Mouse (Mus musculus) forebrain, embryonic 11.5 days (tissue): ENCODE data around the gene Insm1. TPM values are rescaled to one million over a fixed set of nuclear protein-coding genes. Genes with fewer than 3 reads are reported as not detected.

Source experiments
- ATAC-seq: fragments of 200-750 bp; cut with Nextera tagmentation; replicated peaks from 2 replicates; pipeline ENCODE4 v1.8.0; 2017; ENCODE audit warnings: moderate TSS enrichment; ENCODE audit not compliant: low FRiP score
- DNase-seq: peaks from one replicate; pipeline ENCODE4 v3.0.0-alpha.2; 2017; ENCODE audit warnings: low spot score
- H3K27ac ChIP-seq: fragments of 300-500 bp; sonication (generic); 2 replicates; pipeline ENCODE4 v1.5.1; 2014; ENCODE audit warnings: low read depth, low read length
- H3K27me3 ChIP-seq: fragments of 300-500 bp; sonication (generic); 2 replicates; pipeline ENCODE4 v1.6.1; 2014; ENCODE audit warnings: mild to moderate bottlenecking, low read length, mixed read lengths; ENCODE audit not compliant: control insufficient read depth, insufficient read depth
- H3K36me3 ChIP-seq: fragments of 300-500 bp; sonication (generic); 2 replicates; pipeline ENCODE4 v1.6.1; 2014; ENCODE audit warnings: mild to moderate bottlenecking, low read length, moderate library complexity, mixed read lengths; ENCODE audit not compliant: control insufficient read depth, insufficient read depth
- H3K4me1 ChIP-seq: fragments of 300-500 bp; sonication (generic); replicated peaks from 2 replicates; pipeline ENCODE4 v1.6.1; 2014; ENCODE audit warnings: low read length, mixed read lengths; ENCODE audit not compliant: control insufficient read depth, insufficient read depth
- H3K4me2 ChIP-seq: fragments of 300-500 bp; sonication (generic); 2 replicates; pipeline ENCODE4 v1.6.1; 2014; ENCODE audit warnings: low read depth, mild to moderate bottlenecking, low read length, moderate library complexity, mixed read lengths; ENCODE audit not compliant: severe bottlenecking
- H3K4me3 ChIP-seq: fragments of 300-500 bp; sonication (generic); 2 replicates; pipeline ENCODE4 v1.5.1; 2014; ENCODE audit warnings: low read depth, low read length
- H3K9ac ChIP-seq: fragments of 300-500 bp; sonication (generic); 2 replicates; pipeline ENCODE4 v1.6.1; 2014; ENCODE audit warnings: low read length
- H3K9me3 ChIP-seq: fragments of 300-500 bp; sonication (generic); 2 replicates; pipeline ENCODE4 v1.6.1; 2016; ENCODE audit warnings: low read length, mixed read lengths; ENCODE audit not compliant: control insufficient read depth
- WGBS: fragments of 180-500 bp; shearing (Covaris S2); extraction: QIAGEN DNeasy Blood & Tissue Kit; methylation state at CpG from one replicate; pipeline ENCODE4 v1.1.7; 2014; 5-methylcytosine and 5-hydroxymethylcytosine counted together
- polyA plus RNA-seq: library from polyadenylated mRNA; unstranded; fragments of >200 nt; fragmentation: Nextera tagmentation; extraction: Ambion mirVana; gene quantifications from 2 replicates; pipeline ENCODE4 v1.2.1, GENCODE M21; 2014

The Insm1 gene
- polyA plus RNA-seq, 1 experiment from 2014 or later = 5.0 TPM

DNA sequence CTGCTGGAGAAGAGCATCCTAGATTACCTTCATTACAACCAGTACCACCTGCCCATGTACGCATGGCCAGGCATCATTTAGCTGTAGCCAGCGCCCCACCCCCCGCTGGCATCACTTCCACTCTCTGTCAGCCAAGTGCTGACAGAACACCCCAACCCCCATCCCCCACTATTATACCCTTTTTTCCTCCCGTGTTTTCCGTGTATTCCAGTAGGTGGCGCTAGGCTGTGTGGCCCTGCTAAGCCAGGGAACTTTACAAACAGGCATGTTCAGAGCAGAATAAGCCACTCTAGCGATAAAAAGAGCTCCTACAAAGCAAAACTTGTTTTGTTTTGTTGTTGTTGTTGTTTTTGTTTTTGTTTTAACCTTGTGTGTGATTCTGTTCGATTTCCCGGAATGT is 7.0 kb upstream of the Insm1 start:
- Histone ChIP-seq H3K4me2 (no peak overlapping the region), H3K4me3 (no peak overlapping the region), H3K9ac (no peak overlapping the region), H3K27ac (no peak overlapping the region), H3K36me3 (no peaks in the 10 kb centered on the region), H3K9me3 (no peaks in the 10 kb centered on the region), H3K27me3 (peaks cover 22% of the 10 kb centered on the region), H3K4me1 (peaks cover 27% of the 10 kb centered on the region)
- DNase-seq = peak; percentile 74
- ATAC-seq = no peak
- WGBS = 3% methylated on average over 9 of the region's 9 CpGs

DNA sequence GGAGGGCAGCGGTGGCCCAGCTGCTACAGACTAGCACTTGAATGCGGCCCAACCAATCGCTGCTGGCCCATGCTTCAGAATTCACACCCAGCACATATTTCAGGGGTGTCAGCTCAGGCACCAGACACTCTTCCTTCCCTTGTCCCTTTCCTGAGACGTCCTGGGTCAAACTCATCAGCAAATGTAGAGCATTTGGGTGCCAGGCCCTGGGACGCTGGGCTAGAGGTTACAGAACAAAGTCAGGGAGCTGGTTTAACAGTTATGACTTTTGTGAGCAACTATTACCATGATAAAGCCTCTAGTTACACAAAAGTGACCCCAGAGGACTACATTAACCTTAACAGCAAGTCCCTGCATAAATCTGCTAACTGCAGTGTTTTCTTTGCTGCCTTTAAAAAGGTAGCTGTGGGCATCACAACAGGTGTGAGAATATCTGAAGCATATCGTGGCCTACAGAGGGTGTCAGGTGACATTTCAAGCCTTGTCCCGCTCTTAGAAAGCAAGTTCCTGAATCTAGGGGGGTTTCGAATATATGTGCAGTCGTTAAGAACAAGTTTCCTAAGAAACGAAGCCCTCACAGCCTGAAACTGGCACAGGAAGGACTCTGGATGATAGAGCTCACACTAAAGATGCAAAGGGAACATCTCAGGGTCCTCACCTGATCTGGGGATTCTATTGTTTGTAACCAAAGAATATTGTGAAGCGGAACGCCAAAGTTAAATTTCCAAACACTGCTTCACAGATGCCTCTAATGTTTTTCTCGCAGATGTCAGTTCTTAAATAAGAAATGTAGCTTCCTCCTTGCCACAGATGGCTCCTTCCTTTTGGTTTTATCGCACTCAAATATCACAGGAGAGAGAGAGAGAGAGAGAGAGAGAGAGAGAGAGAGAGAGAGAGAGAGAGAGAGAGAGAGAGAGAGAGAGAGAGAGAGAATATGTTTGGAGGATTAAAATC is 5.3 kb upstream of the Insm1 start:
- H3K4me3 ChIP-seq = no peak overlapping the region
- no peaks in the 10 kb centered on the region for H3K9me3 ChIP-seq
- H3K4me1 ChIP-seq = peaks cover 36% of the 10 kb centered on the region
- peak overlapping the region; percentile 41; the same call in 1 of the 2 replicates for H3K27ac ChIP-seq
- peaks cover 26% of the 10 kb centered on the region for H3K27me3 ChIP-seq
- WGBS = 16% methylated on average over 14 of the region's 14 CpGs
- 0 out of 2 replicates have a peak overlapping the region, but pooled peaks have one; percentile 15 for H3K4me2 ChIP-seq
- no peak for DNase-seq
- no peak for ATAC-seq
- H3K9ac ChIP-seq = no peak overlapping the region; the same call in 1 of the 2 replicates
- H3K36me3 ChIP-seq = no peaks in the 10 kb centered on the region

GRCm38 (mm10) chr2:146217227-146217980 is 4.3 kb upstream of the Insm1 start:
- DNase-seq = peak; percentile 81
- Histone ChIP-seq H3K9ac (peak overlapping the region; percentile 53), H3K4me2 (peak overlapping the region; percentile 55), H3K27me3 (peaks cover 26% of the 10 kb centered on the region), H3K4me3 (peak overlapping the region; percentile 16; the same call in 1 of the 2 replicates), H3K36me3 (no peaks in the 10 kb centered on the region), H3K9me3 (no peaks in the 10 kb centered on the region), H3K4me1 (peaks cover 36% of the 10 kb centered on the region), H3K27ac (peak overlapping the region; percentile 87)
- under 1% methylated on average over 16 of the region's 16 CpGs for WGBS
- peak; percentile 42 for ATAC-seq

DNA sequence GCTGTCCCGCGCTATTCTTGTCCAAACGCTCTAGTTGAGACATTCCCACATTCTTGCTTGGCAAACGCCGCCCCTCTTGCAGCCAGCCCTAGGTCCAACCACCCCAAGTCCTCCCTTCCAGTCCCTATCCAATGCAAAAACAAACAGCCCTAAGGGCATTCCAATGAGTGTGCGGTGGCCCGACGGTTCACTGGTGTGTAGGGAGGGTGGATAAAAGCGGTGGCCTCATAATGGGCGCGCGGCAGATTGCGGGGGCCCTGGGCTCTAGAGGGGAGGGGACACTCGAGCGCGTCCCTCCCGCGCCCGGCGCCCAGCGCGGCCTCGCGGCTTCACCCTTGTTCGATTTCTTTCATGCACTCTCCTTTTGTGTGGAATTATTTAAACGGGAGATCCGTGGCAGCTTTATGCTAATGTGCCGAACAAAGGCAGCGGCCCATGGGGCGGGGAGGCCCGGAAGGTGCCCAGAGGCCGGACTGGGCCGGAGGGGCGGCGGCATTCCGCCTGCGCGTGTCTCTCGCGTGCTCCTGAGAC is 3.5 kb upstream of the Insm1 start:
- peak overlapping the region; percentile 16; the same call in 1 of the 2 replicates for H3K4me3 ChIP-seq
- peak overlapping the region; percentile 53 for H3K9ac ChIP-seq
- DNase-seq (peak; percentile 88), ATAC-seq (peak; percentile 57)
- peak overlapping the region; percentile 87 for H3K27ac ChIP-seq
- peaks cover 37% of the 10 kb centered on the region for H3K4me1 ChIP-seq
- peak overlapping the region; percentile 55 for H3K4me2 ChIP-seq
- H3K27me3 ChIP-seq = peaks cover 32% of the 10 kb centered on the region
- H3K9me3 ChIP-seq = no peaks in the 10 kb centered on the region
- H3K36me3 ChIP-seq = no peaks in the 10 kb centered on the region
- WGBS = under 1% methylated on average over 39 of the region's 40 CpGs

GRCm38 (mm10) chr2:146218881-146219535 is 2.7 kb upstream of the Insm1 start:
- peak; percentile 73 for DNase-seq
- H3K4me2 ChIP-seq = peak overlapping the region; percentile 38

GRCm38 (mm10) chr2:146219791-146220190 is 1.9 kb upstream of the Insm1 start:
- H3K27ac ChIP-seq = no peak overlapping the region
- H3K9me3 ChIP-seq = no peaks in the 10 kb centered on the region
- peaks cover 38% of the 10 kb centered on the region for H3K4me1 ChIP-seq
- DNase-seq (no peak), ATAC-seq (no peak)
- 8% methylated on average over 11 of the region's 11 CpGs for WGBS
- no peak overlapping the region for H3K9ac ChIP-seq
- no peak overlapping the region for H3K4me3 ChIP-seq
- H3K36me3 ChIP-seq = no peaks in the 10 kb centered on the region
- H3K27me3 ChIP-seq = peaks cover 47% of the 10 kb centered on the region
- H3K4me2 ChIP-seq = no peak overlapping the region

More at GRCm38 (mm10) chr2:146218881-146219535, 2.7 kb upstream of the Insm1 start:
- Histone ChIP-seq H3K9me3 (no peaks in the 10 kb centered on the region), H3K9ac (peak overlapping the region; percentile 24; the same call in 1 of the 2 replicates), H3K4me3 (peak overlapping the region; percentile 11; the same call in 1 of the 2 replicates), H3K4me1 (peaks cover 38% of the 10 kb centered on the region), H3K27ac (peak overlapping the region; percentile 87), H3K27me3 (peaks cover 40% of the 10 kb centered on the region), H3K36me3 (no peaks in the 10 kb centered on the region)
- 2% methylated on average over 19 of the region's 19 CpGs for WGBS
- ATAC-seq = no peak

- peak overlapping the region; percentile 91 for H3K27ac ChIP-seq
- no peaks in the 10 kb centered on the region for H3K36me3 ChIP-seq
- peak overlapping the region; percentile 63 for H3K4me3 ChIP-seq
- no peaks in the 10 kb centered on the region for H3K9me3 ChIP-seq
- peaks cover 37% of the 10 kb centered on the region for H3K4me1 ChIP-seq
- DNase-seq (peak; percentile 81), ATAC-seq (no peak)
- H3K27me3 ChIP-seq = peaks cover 50% of the 10 kb centered on the region
- H3K9ac ChIP-seq = peak overlapping the region; percentile 81; the same call in 1 of the 2 replicates
- peak overlapping the region; percentile 89 for H3K4me2 ChIP-seq
- WGBS = under 1% methylated on average over 24 of the region's 24 CpGs
Observed at GRCm38 (mm10) chr2:146220591-146221075, 1.1 kb upstream of the Insm1 start.

- peak; percentile 44 for ATAC-seq
- WGBS = under 1% methylated on average over 43 of the region's 44 CpGs
- Histone ChIP-seq H3K36me3 (no peaks in the 10 kb centered on the region), H3K4me3 (peak overlapping the region; percentile 63), H3K27me3 (peaks cover 54% of the 10 kb centered on the region), H3K4me1 (peaks cover 27% of the 10 kb centered on the region), H3K9ac (peak overlapping the region; percentile 81), H3K9me3 (no peaks in the 10 kb centered on the region), H3K27ac (peak overlapping the region; percentile 91), H3K4me2 (peak overlapping the region; percentile 89)
- DNase-seq = peak; percentile 90
Observed at GRCm38 (mm10) chr2:146221929-146222278, 183 bp downstream of the Insm1 start.
